Mouse (Mus musculus) pancreas, adult 10 weeks (tissue): ENCODE measurements around the gene Kcnmb3. TPM values are rescaled to one million over a fixed set of nuclear protein-coding genes. Genes with fewer than 3 reads are reported as not detected.

ENCODE experiments used
- polyA plus RNA-seq: library from polyadenylated mRNA; stranded (reverse); fragments of 350-450 nt; fragmentation: Illumina TruSeq; extraction: RNeasy Lipid Tissue Mini Kit (QIAGEN cat#74804); gene quantifications from one replicate; pipeline ENCODE4 v1.2.3, GENCODE M21; 2015; ENCODE audit warnings: low read depth, low replicate concordance; ENCODE audit not compliant: insufficient read depth

Kcnmb3 gene
- polyA plus RNA-seq: not detected

GRCm38 (mm10) chr3:32492097-32493090 is at the start of gene Kcnmb3:
Gene Kcnmb3 (minus strand): TSS chr3:32492231.

GRCm38 (mm10) chr3:32529303-32529898 is 37.4 kb upstream of the Kcnmb3 start, which contains the start of gene Mfn1:
Gene Mfn1 (plus strand): TSS chr3:32529465.

GRCm38 (mm10) chr3:32509496-32510374 is 17.7 kb upstream of the Kcnmb3 start, which contains the start of gene Zfp639:
Gene Zfp639 (plus strand): TSS chr3:32510259.

Other genes starting within 250 kb of the Kcnmb3 start
- 2.6 TPM for gene Zmat3, start 126.2 kb downstream of the Kcnmb3 start, polyA plus RNA-seq
- gene Pik3ca, start 94.6 kb downstream of the Kcnmb3 start, polyA plus RNA-seq: 4.6 TPM
- 15.3 TPM for gene Zfp639, start 18.0 kb upstream of the Kcnmb3 start, polyA plus RNA-seq
- 13.7 TPM for gene Mfn1, start 37.2 kb upstream of the Kcnmb3 start, polyA plus RNA-seq
- 2.8 TPM for gene Gnb4, start 124.4 kb upstream of the Kcnmb3 start, polyA plus RNA-seq
- gene Actl6a, start 214.1 kb upstream of the Kcnmb3 start, polyA plus RNA-seq: 8.1 TPM
- gene Ndufb5, start 244.8 kb upstream of the Kcnmb3 start, polyA plus RNA-seq: 35.1 TPM
- 8.2 TPM for gene Mrpl47, start 245.4 kb upstream of the Kcnmb3 start, polyA plus RNA-seq